Mouse (Mus musculus) embryonic facial prominence, embryonic 11.5 days (tissue): ENCODE results near the gene Atf6. TPM values are rescaled to one million over a fixed set of nuclear protein-coding genes. Genes with fewer than 3 reads are reported as not detected.

Source experiments
- ATAC-seq: fragments of 200-750 bp; cut with Nextera tagmentation; replicated peaks from 2 replicates; pipeline ENCODE4 v1.8.0; 2017; ENCODE audit warnings: low read depth; ENCODE audit not compliant: insufficient number of reproducible peaks, low FRiP score, low TSS enrichment
- DNase-seq: peaks from one replicate; pipeline ENCODE4 v3.0.0-alpha.2; 2015; ENCODE audit warnings: low spot score
- H3K27ac ChIP-seq: fragments of 300-500 bp; sonication (generic); replicated peaks from 2 replicates; pipeline ENCODE4 v1.5.1; 2014; ENCODE audit warnings: mild to moderate bottlenecking, low read depth, low read length, control low read depth
- H3K27me3 ChIP-seq: fragments of 300-500 bp; sonication (generic); 2 replicates; pipeline ENCODE4 v1.6.1; 2014; ENCODE audit warnings: mild to moderate bottlenecking, low read length, moderate library complexity, mixed read lengths; ENCODE audit not compliant: control insufficient read depth, insufficient read depth
- H3K36me3 ChIP-seq: fragments of 300-500 bp; sonication (generic); replicated peaks from 2 replicates; pipeline ENCODE4 v1.6.1; 2014; ENCODE audit warnings: low read depth, mild to moderate bottlenecking, low read length, moderate library complexity, mixed read lengths; ENCODE audit not compliant: control insufficient read depth, insufficient read depth
- H3K4me1 ChIP-seq: fragments of 300-500 bp; sonication (generic); 2 replicates; pipeline ENCODE4 v1.6.1; 2014; ENCODE audit warnings: low read length, mixed read lengths; ENCODE audit not compliant: control insufficient read depth, insufficient read depth
- H3K4me2 ChIP-seq: fragments of 300-500 bp; sonication (generic); 2 replicates; pipeline ENCODE4 v1.6.1; 2014; ENCODE audit warnings: low read depth, mild to moderate bottlenecking, control low read depth, low read length, moderate library complexity
- H3K4me3 ChIP-seq: fragments of 300-500 bp; sonication (generic); 2 replicates; pipeline ENCODE4 v1.5.1; 2014; ENCODE audit warnings: low read depth, low read length, control low read depth
- H3K9ac ChIP-seq: fragments of 300-500 bp; sonication (generic); replicated peaks from 2 replicates; pipeline ENCODE4 v1.6.1; 2014; ENCODE audit warnings: mild to moderate bottlenecking, control low read depth, low read length
- H3K9me3 ChIP-seq: fragments of 300-500 bp; sonication (generic); replicated peaks from 2 replicates; pipeline ENCODE4 v1.6.1; 2016; ENCODE audit warnings: mild to moderate bottlenecking, low read length, inconsistent platforms, mixed read lengths; ENCODE audit not compliant: control insufficient read depth
- WGBS: fragments of 180-500 bp; shearing (Covaris S2); extraction: QIAGEN DNeasy Blood & Tissue Kit; methylation state at CpG from one replicate; pipeline ENCODE4 v1.1.7; 2014; 5-methylcytosine and 5-hydroxymethylcytosine counted together
- polyA plus RNA-seq: library from polyadenylated mRNA; unstranded; fragments of >200 nt; fragmentation: Nextera tagmentation; extraction: Ambion mirVana; gene quantifications from 2 replicates; pipeline ENCODE4 v1.2.1, GENCODE M21; 2014

Gene Atf6
- polyA plus RNA-seq, 1 experiment from 2014 or later = 8.4 TPM

- DNase-seq (no peak), ATAC-seq (no peak)
- WGBS = 88% methylated on average over 6 of the region's 6 CpGs
- no peaks in the 10 kb centered on the region for H3K9me3 ChIP-seq
- H3K36me3 ChIP-seq = no peaks in the 10 kb centered on the region
- no peak overlapping the region for H3K9ac ChIP-seq
- H3K4me1 ChIP-seq = no peaks in the 10 kb centered on the region
- H3K4me2 ChIP-seq = no peak overlapping the region
- no peak overlapping the region for H3K4me3 ChIP-seq
- H3K27me3 ChIP-seq = no peaks in the 10 kb centered on the region
- no peak overlapping the region for H3K27ac ChIP-seq
Observed at GRCm38 (mm10) chr1:170704103-170704502, 163.5 kb downstream of the Atf6 start.

DNA sequence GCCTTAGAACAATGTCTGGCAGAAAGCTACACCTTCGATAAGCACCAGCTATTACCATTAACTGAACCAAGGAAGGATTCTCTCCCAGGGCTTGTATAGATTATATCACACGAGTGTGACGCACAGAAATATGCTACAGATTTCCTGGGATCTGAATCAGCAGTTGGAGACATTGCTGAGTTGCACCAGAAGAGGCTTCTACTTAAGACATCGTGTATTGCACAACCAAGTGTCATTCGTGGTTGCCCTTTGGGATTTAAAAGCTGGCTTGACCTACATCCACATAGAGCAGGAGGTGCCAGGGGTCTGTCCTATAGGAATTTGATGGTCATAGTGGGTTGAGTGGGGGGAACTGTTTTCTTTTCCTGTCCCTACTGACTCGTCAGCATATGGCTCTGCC is 164.6 kb downstream of the Atf6 start:
- ATAC-seq (no peak), DNase-seq (no peak)
- H3K27ac ChIP-seq = no peak overlapping the region
- no peaks in the 10 kb centered on the region for H3K9me3 ChIP-seq
- 88% methylated on average over 6 of the region's 6 CpGs for WGBS
- H3K4me3 ChIP-seq = no peak overlapping the region
- H3K9ac ChIP-seq = no peak overlapping the region
- H3K27me3 ChIP-seq = no peaks in the 10 kb centered on the region
- no peaks in the 10 kb centered on the region for H3K36me3 ChIP-seq
- no peaks in the 10 kb centered on the region for H3K4me1 ChIP-seq
- no peak overlapping the region for H3K4me2 ChIP-seq

GRCm38 (mm10) chr1:170702263-170702662 is 165.3 kb downstream of the Atf6 start:
- Histone ChIP-seq H3K9ac (no peak overlapping the region), H3K9me3 (no peaks in the 10 kb centered on the region), H3K27ac (no peak overlapping the region), H3K36me3 (no peaks in the 10 kb centered on the region), H3K4me1 (no peaks in the 10 kb centered on the region), H3K4me2 (no peak overlapping the region), H3K4me3 (no peak overlapping the region), H3K27me3 (no peaks in the 10 kb centered on the region)
- ATAC-seq (no peak), DNase-seq (no peak)
- 83% methylated on average over 2 of the region's 2 CpGs for WGBS

GRCm38 (mm10) chr1:170701582-170701981 is 166.0 kb downstream of the Atf6 start:
- H3K4me2 ChIP-seq = no peak overlapping the region
- H3K27me3 ChIP-seq = no peaks in the 10 kb centered on the region
- no peaks in the 10 kb centered on the region for H3K36me3 ChIP-seq
- H3K4me3 ChIP-seq = no peak overlapping the region
- ATAC-seq (no peak), DNase-seq (no peak)
- H3K9me3 ChIP-seq = no peaks in the 10 kb centered on the region
- WGBS = 82% methylated on average over 8 of the region's 8 CpGs
- H3K9ac ChIP-seq = no peak overlapping the region
- no peak overlapping the region for H3K27ac ChIP-seq
- H3K4me1 ChIP-seq = no peaks in the 10 kb centered on the region

DNA sequence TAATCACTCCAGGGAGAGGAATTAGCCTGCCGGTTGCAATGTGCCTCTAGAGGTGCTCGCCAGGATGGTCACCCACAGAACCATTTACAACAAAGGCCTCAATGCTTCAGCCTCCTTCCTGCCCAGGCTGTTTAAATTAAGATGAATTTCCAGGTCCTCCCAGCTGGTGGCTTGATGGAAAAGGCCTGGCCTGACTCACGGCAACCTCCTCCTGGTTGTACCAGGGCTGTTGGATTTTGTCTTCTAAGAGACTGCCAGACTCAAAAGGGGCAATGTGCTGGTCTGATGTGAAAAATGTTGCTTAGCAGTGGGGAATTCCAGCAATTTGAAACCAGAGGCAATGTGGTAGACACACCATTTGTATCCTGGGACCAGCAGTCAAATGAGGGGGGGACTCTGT is 166.4 kb downstream of the Atf6 start:
- H3K27me3 ChIP-seq = no peaks in the 10 kb centered on the region
- DNase-seq = peak; percentile 53
- 31% methylated on average over 3 of the region's 3 CpGs for WGBS
- H3K4me3 ChIP-seq = no peak overlapping the region
- no peak overlapping the region for H3K4me2 ChIP-seq
- H3K4me1 ChIP-seq = no peaks in the 10 kb centered on the region
- H3K27ac ChIP-seq = no peak overlapping the region
- H3K36me3 ChIP-seq = no peaks in the 10 kb centered on the region
- H3K9ac ChIP-seq = no peak overlapping the region
- ATAC-seq = no peak
- H3K9me3 ChIP-seq = no peaks in the 10 kb centered on the region

- 91% methylated on average over 3 of the region's 3 CpGs for WGBS
- H3K4me2 ChIP-seq = no peak overlapping the region
- no peaks in the 10 kb centered on the region for H3K27me3 ChIP-seq
- ATAC-seq (no peak), DNase-seq (peak; percentile 12)
- H3K27ac ChIP-seq = no peak overlapping the region
- no peaks in the 10 kb centered on the region for H3K4me1 ChIP-seq
- no peak overlapping the region for H3K9ac ChIP-seq
- no peaks in the 10 kb centered on the region for H3K9me3 ChIP-seq
- H3K4me3 ChIP-seq = no peak overlapping the region
- no peaks in the 10 kb centered on the region for H3K36me3 ChIP-seq
Observed at GRCm38 (mm10) chr1:170700496-170701027, 167.0 kb downstream of the Atf6 start.

DNA sequence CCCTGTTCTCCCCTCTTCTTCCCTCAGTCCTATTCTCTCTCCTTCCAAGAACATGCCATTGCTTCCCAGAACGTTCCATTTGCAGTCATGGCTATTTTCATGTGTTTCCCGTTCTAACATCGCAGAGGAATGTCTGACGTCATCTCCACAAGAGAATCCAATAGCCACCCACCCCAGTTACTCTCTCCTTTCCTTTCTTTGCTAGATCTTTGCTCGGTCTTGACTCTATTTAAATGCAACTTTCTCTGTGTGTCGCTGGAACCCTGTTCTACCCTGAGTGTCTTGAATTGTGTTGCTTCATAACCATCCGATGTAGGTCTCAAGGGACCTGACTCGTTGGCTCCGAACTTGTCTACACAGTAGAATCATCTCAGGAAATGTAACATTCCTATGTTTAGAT is 168.0 kb downstream of the Atf6 start:
- ATAC-seq = no peak
- Histone ChIP-seq H3K4me2 (no peak overlapping the region), H3K4me1 (no peaks in the 10 kb centered on the region), H3K27ac (no peak overlapping the region), H3K27me3 (no peaks in the 10 kb centered on the region), H3K9ac (no peak overlapping the region), H3K9me3 (no peaks in the 10 kb centered on the region), H3K36me3 (no peaks in the 10 kb centered on the region), H3K4me3 (no peak overlapping the region)
- 78% methylated on average over 9 of the region's 9 CpGs for WGBS
- DNase-seq = peak; percentile 11

DNA sequence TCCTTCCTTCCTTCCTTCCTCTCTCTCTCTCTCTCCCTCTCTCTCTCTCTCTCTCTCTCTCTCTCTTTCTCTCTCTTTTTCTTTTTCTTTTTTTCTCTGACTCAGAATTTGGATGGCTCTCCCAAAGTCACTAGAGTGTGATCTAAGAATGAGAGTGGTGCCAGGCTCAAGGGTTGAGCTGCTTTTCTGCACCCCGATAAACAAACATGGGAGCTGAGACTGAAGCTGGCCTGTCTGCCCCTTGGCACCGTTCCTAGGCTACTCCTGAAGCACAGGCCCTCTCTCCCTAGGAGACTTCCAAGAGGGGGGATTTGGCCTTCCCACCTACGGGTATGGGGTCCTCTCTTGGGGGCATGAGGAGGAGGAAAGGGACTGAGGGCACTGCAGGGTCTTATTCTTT is 168.8 kb downstream of the Atf6 start:
- no peaks in the 10 kb centered on the region for H3K9me3 ChIP-seq
- ATAC-seq = no peak
- H3K4me1 ChIP-seq = no peaks in the 10 kb centered on the region
- no peak for DNase-seq
- 80% methylated on average over 3 of the region's 3 CpGs for WGBS
- no peak overlapping the region for H3K9ac ChIP-seq
- no peak overlapping the region for H3K4me3 ChIP-seq
- H3K27me3 ChIP-seq = no peaks in the 10 kb centered on the region
- no peaks in the 10 kb centered on the region for H3K36me3 ChIP-seq
- no peak overlapping the region for H3K27ac ChIP-seq
- H3K4me2 ChIP-seq = no peak overlapping the region
